Mouse (Mus musculus) thymus, adult 2 months (tissue): ENCODE measurements around the gene Hspa5. TPM values are rescaled to one million over a fixed set of nuclear protein-coding genes. Genes with fewer than 3 reads are reported as not detected.

Source experiments
- DNase-seq: peaks from one replicate; pipeline ENCODE4 v3.0.0; 2021
- H3K27ac ChIP-seq: fragments of 200-500 bp; 2 replicates; pipeline ENCODE4 v1.5.1; 2012; ENCODE audit warnings: low read length, control low read depth; ENCODE audit not compliant: control insufficient read depth, insufficient read depth
- H3K27me3 ChIP-seq: fragments of 200-500 bp; 2 replicates; pipeline ENCODE4 v1.6.1; 2012; ENCODE audit warnings: mild to moderate bottlenecking, low read length, moderate library complexity, mixed read lengths; ENCODE audit not compliant: control insufficient read depth, insufficient read depth
- H3K36me3 ChIP-seq: fragments of 200-500 bp; 2 replicates; pipeline ENCODE4 v1.6.1; 2012; ENCODE audit warnings: mild to moderate bottlenecking, low read length, moderate library complexity; ENCODE audit not compliant: control insufficient read depth, insufficient read depth
- H3K4me1 ChIP-seq: fragments of 200-500 bp; replicated peaks from 2 replicates; pipeline ENCODE4 v1.6.1; 2012; ENCODE audit warnings: low read length; ENCODE audit not compliant: control insufficient read depth, insufficient read depth
- H3K4me3 ChIP-seq: fragments of 200-500 bp; 2 replicates; pipeline ENCODE4 v1.5.1; 2012; ENCODE audit warnings: mild to moderate bottlenecking, low read length, control low read depth, moderate library complexity; ENCODE audit not compliant: control insufficient read depth, insufficient read depth
- CTCF ChIP-seq: fragments of 200-500 bp; IDR thresholded peaks from 2 replicates; pipeline ENCODE4 v1.5.1; 2012; ENCODE audit warnings: mild to moderate bottlenecking, control low read depth, low read length, moderate library complexity, borderline replicate concordance; ENCODE audit not compliant: control insufficient read depth, poor library complexity, insufficient read depth; ENCODE audit errors: extremely low read depth
- POLR2A ChIP-seq: fragments of 200-500 bp; IDR thresholded peaks from 2 replicates; pipeline ENCODE4 v1.6.1; 2012; ENCODE audit warnings: mild to moderate bottlenecking, low read length, control low read depth, moderate library complexity; ENCODE audit not compliant: control insufficient read depth, poor library complexity, insufficient read depth; ENCODE audit errors: extremely low read depth
- WGBS: fragments of 180-500 bp; shearing (Covaris S2); methylation state at CpG from one replicate; pipeline ENCODE4 v1.1.7; 2018; 5-methylcytosine and 5-hydroxymethylcytosine counted together
- polyA plus RNA-seq: library from polyadenylated mRNA; depleted of rRNA; stranded (reverse); fragments of >200 nt; gene quantifications from 2 replicates; pipeline ENCODE4 v1.2.3, GENCODE M21; 2012

Hspa5 gene
- polyA plus RNA-seq, 1 experiment, result 376 TPM

DNA sequence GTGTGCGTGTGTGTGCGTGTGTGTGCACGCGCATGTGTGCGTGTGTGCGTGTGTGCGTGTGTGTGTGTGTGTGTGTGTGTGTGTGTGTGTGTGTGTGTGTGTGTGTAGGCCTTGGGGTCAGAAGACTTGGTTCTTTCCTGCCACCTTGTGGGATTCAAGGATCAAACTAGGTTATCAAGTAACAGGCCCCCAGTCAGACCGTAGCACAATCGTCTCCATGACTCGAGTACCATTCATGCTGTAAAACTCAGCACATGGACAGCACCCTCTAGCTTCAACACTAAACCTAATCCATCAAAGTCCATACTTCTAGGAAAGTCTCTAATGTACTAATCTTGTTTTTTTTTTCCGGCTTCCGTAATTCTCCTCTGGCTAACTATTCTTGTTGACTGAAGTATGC, 7.0 kb upstream of the Hspa5 start:
- no peak for DNase-seq
- Histone ChIP-seq H3K4me1 (no peaks in the 10 kb centered on the region), H3K36me3 (no peaks in the 10 kb centered on the region), H3K4me3 (no peak overlapping the region), H3K27ac (no peak overlapping the region), H3K27me3 (no peaks in the 10 kb centered on the region)
- no peak for TF ChIP-seq POLR2A
- 65% methylated on average over 12 of the region's 12 CpGs for WGBS

DNA sequence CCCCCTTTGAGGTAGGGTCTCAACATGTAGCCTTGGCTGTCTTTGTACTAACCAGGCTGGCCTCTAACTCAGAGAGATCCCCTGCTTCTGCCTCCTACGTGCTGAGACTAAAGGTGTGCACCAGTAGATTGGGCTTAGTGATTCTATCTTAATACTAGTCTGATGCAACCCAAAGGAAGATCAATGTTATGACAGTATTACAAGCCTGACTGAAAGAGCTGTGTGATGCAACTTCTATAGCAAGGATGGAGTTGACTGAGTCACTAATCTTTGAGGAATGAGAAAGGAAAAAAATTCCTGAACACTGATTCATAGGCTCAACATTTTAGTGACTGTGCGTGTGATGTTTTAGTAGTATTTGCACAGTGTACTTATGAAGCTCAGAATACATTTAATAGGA, 1.7 kb upstream of the Hspa5 start:
- no peaks in the 10 kb centered on the region; the same call in 1 of the 2 replicates for H3K4me1 ChIP-seq
- H3K27ac ChIP-seq, result no peak overlapping the region
- peaks cover 16% of the 10 kb centered on the region for H3K36me3 ChIP-seq
- no peak for DNase-seq
- TF ChIP-seq POLR2A (no peak), CTCF (no peak)
- no peak overlapping the region for H3K4me3 ChIP-seq
- 96% methylated on average over 2 of the region's 2 CpGs for WGBS
- H3K27me3 ChIP-seq, result no peaks in the 10 kb centered on the region

DNA sequence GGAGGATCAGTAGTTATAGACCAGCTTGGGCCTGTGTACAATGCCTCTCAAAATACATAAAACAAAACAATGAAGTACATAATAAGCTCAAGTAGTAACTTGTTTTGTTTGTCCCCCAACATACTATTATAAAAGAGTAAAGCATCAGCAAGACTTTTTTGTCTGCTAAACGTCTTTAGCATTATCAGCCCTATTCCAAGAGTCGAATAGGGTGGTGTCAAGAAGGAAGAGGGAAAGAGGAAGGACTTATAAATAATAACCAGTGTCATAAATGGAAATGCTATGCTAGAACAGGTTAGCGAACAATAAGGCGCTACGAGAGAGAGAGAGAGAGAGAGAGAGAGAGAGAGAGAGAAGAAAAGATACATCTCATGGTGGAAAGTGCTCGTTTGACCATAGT, 819 bp upstream of the Hspa5 start:
- no peak for DNase-seq
- Histone ChIP-seq H3K4me3 (peak overlapping the region; percentile 79), H3K36me3 (peaks cover 25% of the 10 kb centered on the region), H3K4me1 (no peaks in the 10 kb centered on the region; the same call in 1 of the 2 replicates), H3K27me3 (no peaks in the 10 kb centered on the region), H3K27ac (peak overlapping the region; percentile 13; the same call in 1 of the 2 replicates)
- TF ChIP-seq POLR2A (no peak), CTCF (no peak)
- 2% methylated on average over 6 of the region's 6 CpGs for WGBS

DNA sequence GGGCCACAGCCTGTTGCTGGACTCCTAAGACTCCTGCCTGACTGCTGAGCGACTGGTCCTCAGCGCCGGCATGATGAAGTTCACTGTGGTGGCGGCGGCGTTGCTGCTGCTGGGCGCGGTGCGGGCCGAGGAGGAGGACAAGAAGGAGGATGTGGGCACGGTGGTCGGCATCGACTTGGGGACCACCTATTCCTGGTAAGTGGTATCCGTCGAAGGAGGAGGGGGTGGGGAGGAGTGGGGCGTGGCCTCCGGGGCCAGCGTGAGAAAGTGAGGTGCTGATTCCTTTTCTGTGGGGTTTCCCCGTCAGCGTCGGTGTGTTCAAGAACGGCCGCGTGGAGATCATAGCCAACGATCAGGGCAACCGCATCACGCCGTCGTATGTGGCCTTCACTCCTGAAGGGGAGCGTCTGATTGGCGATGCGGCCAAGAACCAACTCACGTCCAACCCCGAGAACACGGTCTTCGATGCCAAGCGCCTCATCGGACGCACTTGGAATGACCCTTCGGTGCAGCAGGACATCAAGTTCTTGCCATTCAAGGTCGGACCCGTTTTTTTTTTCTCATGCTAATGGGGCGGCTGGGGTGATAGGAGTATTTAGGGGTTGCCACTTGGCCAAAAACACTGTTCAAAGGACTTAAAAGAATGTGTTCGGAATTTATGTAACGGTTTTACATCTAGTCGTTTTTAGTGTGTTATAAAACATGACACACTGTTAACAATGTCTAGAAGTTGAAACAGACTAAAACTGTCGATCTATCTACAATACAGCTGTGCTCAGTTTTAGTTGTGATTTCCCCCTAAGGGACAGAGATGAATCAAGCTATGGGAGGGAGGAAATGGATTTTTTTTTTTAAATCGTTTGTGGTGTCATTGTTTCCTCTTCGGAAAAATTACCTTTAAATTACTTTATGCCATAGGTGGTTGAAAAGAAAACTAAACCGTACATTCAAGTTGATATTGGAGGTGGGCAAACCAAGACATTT, 774 bp downstream of the Hspa5 start:
- H3K27me3 ChIP-seq, result no peaks in the 10 kb centered on the region
- peak overlapping the region; percentile 57 for H3K4me3 ChIP-seq
- H3K4me1 ChIP-seq, result no peaks in the 10 kb centered on the region; the same call in 1 of the 2 replicates
- DNase-seq, result no peak
- TF ChIP-seq POLR2A (no peak), CTCF (no peak)
- peaks cover 33% of the 10 kb centered on the region for H3K36me3 ChIP-seq
- H3K27ac ChIP-seq, result peak overlapping the region; percentile 15
- under 1% methylated on average over 50 of the region's 50 CpGs for WGBS

DNA sequence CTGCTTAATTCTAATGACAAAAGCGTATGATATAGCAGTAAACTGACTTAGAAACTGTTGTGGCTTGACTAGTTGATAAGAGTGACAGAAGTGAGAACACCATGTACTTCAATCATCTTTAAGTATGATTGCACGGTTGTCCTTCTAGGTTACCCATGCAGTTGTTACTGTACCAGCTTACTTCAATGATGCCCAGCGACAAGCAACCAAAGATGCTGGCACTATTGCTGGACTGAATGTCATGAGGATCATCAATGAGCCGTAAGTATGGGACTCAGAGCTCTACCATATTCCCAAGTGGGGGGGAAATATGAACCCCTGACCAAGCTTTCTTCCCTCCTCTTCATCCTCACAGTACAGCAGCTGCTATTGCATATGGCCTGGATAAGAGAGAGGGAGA, 1.9 kb downstream of the Hspa5 start:
- no peak for DNase-seq
- H3K4me1 ChIP-seq, result no peaks in the 10 kb centered on the region; the same call in 1 of the 2 replicates
- 93% methylated on average over 4 of the region's 4 CpGs for WGBS
- no peak overlapping the region for H3K4me3 ChIP-seq
- peaks cover 40% of the 10 kb centered on the region for H3K36me3 ChIP-seq
- no peak overlapping the region for H3K27ac ChIP-seq
- H3K27me3 ChIP-seq, result no peaks in the 10 kb centered on the region
- no peak for TF ChIP-seq POLR2A
- no peak for TF ChIP-seq CTCF

DNA sequence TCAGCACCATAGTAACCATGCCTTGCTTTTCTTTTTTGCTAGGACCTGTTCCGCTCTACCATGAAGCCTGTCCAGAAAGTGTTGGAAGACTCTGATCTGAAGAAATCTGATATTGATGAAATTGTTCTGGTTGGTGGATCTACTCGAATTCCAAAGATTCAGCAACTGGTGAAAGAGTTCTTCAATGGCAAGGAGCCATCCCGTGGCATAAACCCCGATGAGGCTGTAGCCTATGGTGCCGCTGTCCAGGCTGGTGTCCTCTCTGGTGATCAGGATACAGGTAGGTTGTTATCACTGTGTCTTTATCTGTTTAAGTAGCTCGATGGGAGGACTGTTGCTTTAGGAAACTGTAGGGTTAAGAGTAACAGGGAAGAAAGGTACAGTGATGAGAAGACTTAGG, 2.7 kb downstream of the Hspa5 start:
- WGBS, result 89% methylated on average over 6 of the region's 6 CpGs
- Histone ChIP-seq H3K27ac (no peak overlapping the region), H3K4me1 (no peaks in the 10 kb centered on the region; the same call in 1 of the 2 replicates), H3K4me3 (no peak overlapping the region), H3K27me3 (no peaks in the 10 kb centered on the region), H3K36me3 (peaks cover 46% of the 10 kb centered on the region)
- no peak for DNase-seq
- no peak for TF ChIP-seq POLR2A
- TF ChIP-seq CTCF, result no peak

DNA sequence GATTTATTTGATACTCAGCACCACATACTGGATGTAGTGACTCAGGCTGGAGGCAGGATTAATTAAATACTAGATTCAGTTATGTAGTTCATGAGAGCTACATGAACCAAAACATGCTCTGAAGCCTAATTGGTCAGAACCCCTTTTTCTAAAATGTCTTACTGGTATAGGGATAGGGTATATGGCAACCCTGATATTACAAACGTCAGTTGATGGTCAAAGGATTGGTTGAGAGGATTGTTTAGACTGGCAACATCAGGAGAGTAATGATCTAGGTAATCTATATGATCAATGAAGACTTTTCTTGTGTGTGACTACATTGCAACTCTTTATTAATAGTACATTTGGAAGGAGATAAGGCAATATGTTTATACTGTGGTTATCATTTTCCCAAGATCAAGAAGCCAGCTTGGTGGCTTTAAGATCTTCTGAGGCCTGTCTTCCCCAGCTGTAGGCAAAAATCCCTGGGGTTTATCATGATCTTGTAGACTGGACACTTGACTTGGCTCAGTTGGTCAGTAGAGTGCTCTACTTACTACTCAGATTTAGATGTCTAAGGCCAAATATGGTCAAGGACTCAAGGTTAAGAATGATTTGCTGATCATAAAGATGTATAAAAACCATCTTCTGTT, 5.6 kb downstream of the Hspa5 start:
- Histone ChIP-seq H3K36me3 (peaks cover 46% of the 10 kb centered on the region), H3K4me3 (no peak overlapping the region), H3K27me3 (no peaks in the 10 kb centered on the region), H3K4me1 (no peaks in the 10 kb centered on the region; the same call in 1 of the 2 replicates), H3K27ac (no peak overlapping the region)
- WGBS, result 91% methylated on average over 1 of the region's 1 CpGs
- no peak for TF ChIP-seq CTCF
- no peak for DNase-seq
